Mouse (Mus musculus) embryonic facial prominence, embryonic 10.5 days (tissue): ENCODE data around the gene Ttc19. TPM values are rescaled to one million over a fixed set of nuclear protein-coding genes. Genes with fewer than 3 reads are reported as not detected.

ENCODE experiments used
- DNase-seq: peaks from one replicate; pipeline ENCODE4 v3.0.0-alpha.2; 2017; ENCODE audit warnings: low spot score
- H3K27ac ChIP-seq: fragments of 300-500 bp; sonication (generic); replicated peaks from 2 replicates; pipeline ENCODE4 v1.5.1; 2016; ENCODE audit warnings: mild to moderate bottlenecking
- H3K27me3 ChIP-seq: fragments of 300-500 bp; sonication (generic); replicated peaks from 2 replicates; pipeline ENCODE4 v1.6.1; 2016; ENCODE audit warnings: low read depth, mild to moderate bottlenecking; ENCODE audit not compliant: poor library complexity, severe bottlenecking
- H3K36me3 ChIP-seq: fragments of 300-500 bp; sonication (generic); replicated peaks from 2 replicates; pipeline ENCODE4 v1.6.1; 2016; ENCODE audit warnings: mild to moderate bottlenecking, moderate library complexity
- H3K4me1 ChIP-seq: fragments of 300-500 bp; sonication (generic); 2 replicates; pipeline ENCODE4 v1.6.1; 2016
- H3K4me3 ChIP-seq: fragments of 300-500 bp; sonication (generic); 2 replicates; pipeline ENCODE4 v1.5.1; 2016; ENCODE audit warnings: mild to moderate bottlenecking, moderate library complexity
- H3K9me3 ChIP-seq: fragments of 300-500 bp; sonication (generic); 2 replicates; pipeline ENCODE4 v1.6.1; 2016; ENCODE audit warnings: mild to moderate bottlenecking
- WGBS: fragments of 180-500 bp; shearing (Covaris S2); methylation state at CpG from one replicate; pipeline ENCODE4 v1.1.7; 2016; 5-methylcytosine and 5-hydroxymethylcytosine counted together
- polyA plus RNA-seq: library from polyadenylated mRNA; unstranded; fragments of >200 nt; fragmentation: Nextera tagmentation; extraction: Ambion mirVana; gene quantifications from 2 replicates; pipeline ENCODE4 v1.2.1, GENCODE M21; 2016

Gene Ttc19
- polyA plus RNA-seq: 18.3 and 19.5 TPM in 2 replicates

DNA sequence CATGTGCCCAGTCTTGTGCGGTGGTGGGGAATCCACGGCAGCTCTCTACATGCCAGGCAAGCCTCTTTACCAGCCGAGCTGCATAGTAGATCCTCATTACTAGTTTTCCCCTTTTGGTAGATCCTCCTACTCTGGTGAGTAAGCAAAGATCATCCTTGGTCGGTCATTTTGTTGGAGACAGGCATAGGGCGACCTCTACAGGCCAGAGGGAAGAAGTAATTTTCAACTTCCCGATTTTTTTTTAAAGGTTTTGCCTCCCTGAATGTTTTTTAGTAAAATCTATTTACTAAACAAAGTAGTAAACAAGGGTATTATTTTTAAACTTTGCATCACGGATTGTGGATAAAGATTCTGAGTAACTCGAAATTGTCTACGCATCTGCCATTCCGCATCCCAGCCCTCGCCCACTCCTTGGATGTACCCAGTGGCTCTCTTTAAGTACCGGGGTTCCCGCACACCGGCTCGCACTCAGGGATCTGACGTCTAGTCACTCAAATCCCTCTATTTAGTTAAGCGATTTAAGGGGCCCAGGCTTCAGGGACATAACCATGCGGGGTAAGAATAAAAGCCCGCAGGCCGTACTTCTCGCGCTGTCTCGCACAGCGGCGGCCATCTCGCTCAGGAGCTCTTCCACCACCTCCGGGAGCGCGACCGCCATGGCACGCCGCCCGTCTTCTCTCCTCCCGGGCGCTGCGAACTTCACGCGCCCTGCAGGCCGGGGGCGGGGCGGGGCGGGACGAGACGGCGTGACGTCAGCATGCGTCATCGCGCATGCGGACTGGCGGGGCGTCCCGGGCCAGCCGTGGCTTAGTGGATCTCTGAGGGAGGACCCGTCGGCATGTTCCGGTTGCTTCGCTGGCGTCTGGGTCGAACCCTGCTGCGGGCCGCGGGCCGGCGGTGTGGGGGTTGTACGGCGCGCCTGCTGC lies at the start of gene Ttc19, which contains the start of gene Zswim7:
TSS of gene Ttc19 (plus strand) at position 799 of the 926 bp plus-strand sequence.
TSS of gene Zswim7 (minus strand) at position 701 of the 926 bp plus-strand sequence.
- Histone ChIP-seq H3K27me3 (no peaks in the 10 kb centered on the region), H3K36me3 (peaks cover 33% of the 10 kb centered on the region), H3K27ac (peak within 1 kb of the TSS; percentile 89), H3K4me1 (peaks cover 17% of the 10 kb centered on the region), H3K4me3 (peak within 1 kb of the TSS; percentile 90), H3K9me3 (no peaks in the 10 kb centered on the region)
- WGBS: under 1% methylated on average over 68 of the region's 68 CpGs
- peak; percentile 96 for DNase-seq

DNA sequence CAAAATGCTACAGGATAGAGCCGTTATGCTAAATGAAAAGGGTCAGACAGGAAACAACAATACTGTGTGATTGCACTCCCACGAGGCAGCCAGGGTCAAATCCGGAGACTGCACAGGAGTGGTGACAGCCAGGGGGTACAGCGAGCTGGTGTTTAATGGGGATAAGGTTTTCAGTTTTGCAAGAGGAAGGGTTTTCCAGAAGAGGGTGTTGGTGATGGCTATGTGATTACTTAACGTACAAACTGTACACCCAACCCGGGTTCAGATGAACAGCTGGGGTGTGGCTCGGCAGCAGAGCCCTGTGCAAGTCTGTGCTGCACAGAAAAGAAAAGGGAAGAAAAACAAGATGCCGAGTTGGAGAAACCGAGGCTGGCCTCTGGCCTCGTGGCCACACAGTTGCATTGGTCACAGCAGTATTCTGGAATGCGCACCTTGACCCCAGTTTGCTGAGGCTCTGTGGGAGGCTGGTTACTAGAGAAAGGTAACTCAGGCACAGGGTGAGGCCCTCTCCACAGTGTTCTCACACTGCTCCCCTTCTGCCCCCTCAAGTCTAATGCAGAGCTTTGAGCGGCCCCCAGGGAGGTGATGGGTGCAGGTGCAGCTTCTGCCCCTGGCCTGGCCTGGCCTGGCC lies 40.5 kb upstream of the Ttc19 start:
- no peak overlapping the region for H3K4me3 ChIP-seq
- H3K4me1 ChIP-seq: peaks cover 9% of the 10 kb centered on the region
- no peaks in the 10 kb centered on the region for H3K27me3 ChIP-seq
- 74% methylated on average over 12 of the region's 12 CpGs for WGBS
- DNase-seq: no peak
- H3K27ac ChIP-seq: no peak overlapping the region
- H3K9me3 ChIP-seq: peaks cover 6% of the 10 kb centered on the region; the same call in 1 of the 2 replicates
- no peaks in the 10 kb centered on the region for H3K36me3 ChIP-seq

DNA sequence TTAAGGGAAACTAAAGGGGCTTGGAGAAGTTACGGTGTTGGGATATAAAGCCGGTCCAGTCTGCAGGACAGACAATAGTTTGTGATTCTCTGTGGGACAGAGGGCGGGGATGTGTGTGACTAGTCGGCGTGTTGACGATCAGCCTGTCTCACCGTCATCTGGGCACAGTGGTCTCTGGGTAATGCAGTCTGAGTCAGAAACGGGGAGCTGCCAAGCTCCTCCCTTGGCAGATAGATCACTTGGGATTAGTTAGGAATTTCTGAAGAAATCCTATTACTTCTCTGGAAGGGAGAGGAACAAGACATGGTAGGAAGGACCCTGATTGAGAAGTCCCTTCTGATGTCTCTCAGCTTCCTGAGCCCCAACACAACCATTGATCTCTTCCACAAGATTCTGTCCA lies 37.4 kb upstream of the Ttc19 start:
- DNase-seq: no peak
- Histone ChIP-seq H3K4me1 (peaks cover 16% of the 10 kb centered on the region), H3K9me3 (peaks cover 8% of the 10 kb centered on the region; the same call in 1 of the 2 replicates), H3K36me3 (no peaks in the 10 kb centered on the region), H3K27me3 (peaks cover 7% of the 10 kb centered on the region), H3K27ac (no peak overlapping the region), H3K4me3 (no peak overlapping the region)
- WGBS: 91% methylated on average over 8 of the region's 8 CpGs

DNA sequence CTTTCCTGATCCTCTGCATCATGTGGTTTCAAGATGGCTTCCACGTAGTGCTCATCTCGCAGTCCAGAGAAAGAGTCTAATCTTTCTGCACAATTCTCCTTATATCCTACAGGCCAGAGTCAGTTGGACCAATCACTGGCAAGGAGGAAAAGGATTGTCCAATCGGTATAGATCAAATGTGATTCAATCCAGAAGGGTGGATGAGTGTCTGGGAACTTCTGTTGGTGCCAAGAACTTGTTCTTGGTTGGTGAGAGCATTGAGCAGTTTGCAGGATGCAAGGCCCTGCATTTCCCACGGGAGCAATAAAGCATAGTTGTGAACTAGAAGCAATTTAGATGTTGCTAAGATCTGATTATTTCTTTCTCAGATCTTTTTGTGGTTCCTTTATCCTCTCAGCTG lies 36.8 kb upstream of the Ttc19 start:
- Histone ChIP-seq H3K27me3 (peaks cover 13% of the 10 kb centered on the region), H3K27ac (no peak overlapping the region), H3K4me3 (no peak overlapping the region), H3K4me1 (peaks cover 22% of the 10 kb centered on the region), H3K9me3 (peaks cover 8% of the 10 kb centered on the region; the same call in 1 of the 2 replicates), H3K36me3 (no peaks in the 10 kb centered on the region)
- WGBS: 90% methylated on average over 4 of the region's 4 CpGs
- DNase-seq: no peak

DNA sequence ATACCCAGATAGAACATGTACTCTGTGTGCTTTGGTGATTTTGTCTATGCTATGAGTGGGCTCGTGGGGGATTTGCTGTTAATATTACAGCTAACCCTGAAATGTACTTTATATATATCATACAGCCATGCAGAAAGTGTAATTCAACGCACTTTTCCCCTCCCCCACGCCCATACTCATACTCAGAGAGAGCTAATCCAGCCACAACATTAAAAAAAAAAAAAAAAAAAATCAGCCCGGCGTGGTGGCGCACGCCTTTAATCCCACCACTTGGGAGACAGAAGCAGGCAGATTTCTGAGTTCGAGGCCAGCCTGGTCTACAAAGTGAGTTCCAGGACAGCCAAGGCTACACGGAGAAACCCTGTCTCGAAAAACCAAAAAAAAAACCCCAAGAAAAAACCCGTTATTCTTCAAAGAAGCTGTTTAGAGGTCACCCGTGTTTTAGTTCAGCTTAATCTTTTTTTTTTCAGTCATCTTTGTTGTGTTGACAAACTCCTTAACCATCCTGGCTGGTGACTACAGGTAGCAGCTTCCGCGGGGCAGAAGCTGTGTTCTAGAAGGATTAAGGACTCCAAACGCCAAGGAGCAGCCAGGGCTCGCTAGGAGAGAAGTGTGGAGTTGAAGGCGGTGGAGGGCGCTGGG lies 33.4 kb upstream of the Ttc19 start:
- Histone ChIP-seq H3K4me1 (peaks cover 46% of the 10 kb centered on the region), H3K9me3 (peaks cover 8% of the 10 kb centered on the region; the same call in 1 of the 2 replicates), H3K36me3 (no peaks in the 10 kb centered on the region), H3K27me3 (peaks cover 47% of the 10 kb centered on the region), H3K4me3 (peak overlapping the region; percentile 79), H3K27ac (peak overlapping the region; percentile 83)
- 39% methylated on average over 18 of the region's 18 CpGs for WGBS
- DNase-seq: no peak

DNA sequence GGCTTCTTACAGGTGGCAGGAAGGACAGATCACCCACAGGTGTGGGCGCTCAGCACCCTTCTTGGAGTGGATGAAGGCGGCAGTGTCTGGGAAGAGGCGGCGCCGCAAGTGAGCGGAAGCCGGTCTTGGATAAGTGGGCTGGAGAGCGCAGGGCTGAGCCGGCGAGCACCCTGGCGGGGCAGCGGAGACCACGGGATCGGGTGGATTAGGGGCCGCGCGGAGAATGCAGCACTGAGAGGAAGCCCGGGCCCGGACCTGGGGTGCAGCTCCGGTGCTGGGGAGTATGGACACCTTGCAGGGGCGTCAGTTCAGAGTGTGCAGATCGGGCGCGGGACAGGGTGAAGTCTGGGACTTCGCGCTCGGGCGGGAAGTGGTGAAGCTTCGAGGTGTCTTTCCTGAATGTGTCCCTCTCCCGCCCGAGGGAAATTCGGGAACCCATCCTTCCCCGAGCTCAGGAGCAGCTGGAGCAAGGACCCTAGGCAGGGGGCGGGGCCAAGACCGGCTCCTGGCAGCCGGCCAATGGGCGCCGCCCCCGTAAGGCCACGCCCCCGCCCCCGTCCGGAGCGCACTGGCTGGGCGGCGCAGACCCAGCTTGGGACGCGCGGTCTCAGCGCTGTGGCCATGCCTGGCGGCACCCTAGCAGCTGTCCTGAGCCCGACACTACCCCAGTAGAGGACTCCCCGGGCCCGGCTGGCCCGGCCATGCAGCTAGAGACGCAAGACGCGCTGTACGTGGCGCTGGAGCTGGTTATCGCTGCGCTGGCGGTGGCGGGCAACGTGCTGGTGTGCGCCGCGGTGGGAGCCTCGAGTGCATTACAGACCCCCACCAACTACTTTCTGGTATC lies 32.6 kb upstream of the Ttc19 start, which contains the start of gene Adora2b:
TSS of gene Adora2b (plus strand) at position 584 of the 844 bp plus-strand sequence.
- H3K27me3 ChIP-seq: peaks cover 48% of the 10 kb centered on the region
- WGBS: under 1% methylated on average over 69 of the region's 69 CpGs

DNA sequence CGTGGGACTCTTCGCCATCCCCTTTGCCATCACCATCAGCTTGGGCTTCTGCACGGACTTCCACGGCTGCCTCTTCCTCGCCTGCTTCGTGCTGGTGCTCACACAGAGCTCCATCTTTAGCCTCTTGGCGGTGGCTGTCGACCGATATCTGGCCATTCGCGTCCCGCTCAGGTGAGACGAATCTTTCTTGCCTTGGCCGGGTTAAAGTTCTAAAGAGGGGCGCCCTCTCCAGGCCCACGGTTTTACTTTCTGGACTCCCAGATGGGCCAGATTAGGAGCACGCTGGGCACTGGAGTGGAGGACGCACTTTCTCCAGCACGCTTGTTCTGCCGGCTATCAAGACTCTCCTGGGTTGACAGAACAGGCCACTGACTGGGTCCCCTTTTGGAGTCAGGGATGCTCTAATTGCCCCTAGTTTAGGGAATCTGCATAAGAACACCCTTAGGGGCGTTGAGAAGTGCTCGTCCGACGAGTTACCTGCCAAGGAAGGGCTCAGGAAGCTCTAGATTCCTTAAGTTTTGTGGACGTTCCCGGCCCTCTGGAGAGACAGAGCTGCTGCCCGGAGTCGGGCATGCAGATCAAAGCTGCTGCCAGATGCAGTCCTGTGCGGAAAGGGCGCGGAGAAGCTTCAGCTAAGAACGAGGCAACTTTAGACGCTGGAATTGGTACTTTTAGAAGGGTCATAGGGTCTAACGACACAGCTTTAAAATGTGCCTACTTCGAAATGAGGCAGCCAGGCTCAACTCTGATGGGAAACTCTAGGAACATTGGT lies 31.8 kb upstream of the Ttc19 start:
- WGBS: 2% methylated on average over 35 of the region's 35 CpGs
- no peaks in the 10 kb centered on the region for H3K36me3 ChIP-seq
- peak overlapping the region; percentile 83 for H3K27ac ChIP-seq
- H3K4me1 ChIP-seq: peaks cover 54% of the 10 kb centered on the region
- peaks cover 48% of the 10 kb centered on the region for H3K27me3 ChIP-seq
- H3K9me3 ChIP-seq: peaks cover 8% of the 10 kb centered on the region; the same call in 1 of the 2 replicates
- peak overlapping the region; percentile 79 for H3K4me3 ChIP-seq
- peak; percentile 42 for DNase-seq

More for the DNA sequence above, 32.6 kb upstream of the Ttc19 start, which contains the start of gene Adora2b:
- Histone ChIP-seq H3K4me3 (peak within 1 kb of the TSS; percentile 79), H3K27ac (peak within 1 kb of the TSS; percentile 83), H3K4me1 (peaks cover 52% of the 10 kb centered on the region), H3K36me3 (no peaks in the 10 kb centered on the region), H3K9me3 (peaks cover 8% of the 10 kb centered on the region; the same call in 1 of the 2 replicates)
- DNase-seq: peak; percentile 94

DNA sequence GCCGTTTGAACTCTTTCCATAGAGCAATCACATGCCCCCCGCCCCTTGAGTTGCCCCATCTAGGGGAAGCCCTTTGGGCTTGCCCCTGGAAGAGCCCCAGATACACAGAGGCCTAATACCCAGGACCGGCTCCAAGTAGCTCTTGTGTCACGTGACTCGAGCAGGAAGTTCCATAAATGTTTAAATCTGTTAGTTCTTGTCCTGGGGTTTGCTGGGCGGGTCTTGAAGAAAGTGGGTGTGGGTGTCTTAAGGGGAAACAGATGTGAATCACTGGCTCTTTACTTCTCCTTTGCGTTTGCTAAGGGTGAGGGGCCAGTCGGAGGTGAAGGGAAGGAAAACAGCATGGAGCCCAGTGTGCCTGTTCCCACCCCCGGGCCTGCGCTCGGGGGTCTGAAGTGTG lies 30.2 kb upstream of the Ttc19 start:
- Histone ChIP-seq H3K4me1 (peaks cover 54% of the 10 kb centered on the region), H3K9me3 (no peaks in the 10 kb centered on the region; the same call in 1 of the 2 replicates), H3K27me3 (peaks cover 48% of the 10 kb centered on the region), H3K27ac (peak overlapping the region; percentile 84), H3K4me3 (peak overlapping the region; percentile 42), H3K36me3 (no peaks in the 10 kb centered on the region)
- 40% methylated on average over 11 of the region's 11 CpGs for WGBS
- peak; percentile 73 for DNase-seq

DNA sequence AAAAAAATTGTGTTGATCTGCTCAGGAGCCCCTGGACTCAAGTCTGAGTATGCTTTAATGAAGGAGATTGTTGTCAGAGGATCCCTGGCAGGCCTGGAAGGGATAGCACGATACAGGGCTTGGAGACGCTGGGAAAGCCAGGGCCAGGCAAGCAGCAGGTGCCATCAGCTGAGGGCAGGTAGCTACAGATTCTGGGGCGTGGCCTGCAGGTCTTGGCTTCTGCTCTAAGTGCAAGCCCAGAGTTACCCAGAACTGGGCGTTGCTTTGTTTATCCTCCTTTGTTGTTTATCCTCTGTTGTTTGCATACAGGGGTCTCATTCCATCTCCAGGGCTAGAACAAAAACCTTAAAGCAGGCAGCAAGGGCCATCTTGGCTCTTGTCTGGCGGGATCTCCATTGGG lies 27.9 kb upstream of the Ttc19 start:
- no peaks in the 10 kb centered on the region for H3K36me3 ChIP-seq
- H3K27ac ChIP-seq: peak overlapping the region; percentile 36; the same call in 1 of the 2 replicates
- peaks cover 63% of the 10 kb centered on the region for H3K4me1 ChIP-seq
- peaks cover 41% of the 10 kb centered on the region for H3K27me3 ChIP-seq
- DNase-seq: no peak
- H3K4me3 ChIP-seq: no peak overlapping the region
- H3K9me3 ChIP-seq: no peaks in the 10 kb centered on the region
- 89% methylated on average over 5 of the region's 5 CpGs for WGBS

DNA sequence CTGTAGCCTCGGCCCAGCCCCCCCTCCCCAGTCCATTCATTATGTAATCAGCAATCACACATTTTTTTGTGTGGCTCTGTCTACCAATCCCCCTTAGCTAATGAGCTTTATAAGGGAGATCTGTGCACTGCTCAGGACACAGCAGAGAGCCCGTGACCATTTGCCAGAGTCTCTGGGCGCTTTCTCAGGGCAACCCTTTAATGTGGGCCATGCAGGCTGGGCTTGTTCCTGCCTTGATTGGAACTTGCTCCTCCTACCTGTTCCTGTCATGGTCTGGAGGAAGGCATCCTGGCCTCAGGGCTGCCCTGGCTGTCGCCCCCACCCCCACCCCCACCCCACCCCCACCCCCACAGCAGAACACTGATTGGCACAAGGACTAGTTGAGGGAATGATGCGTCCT lies 22.1 kb upstream of the Ttc19 start:
- no peaks in the 10 kb centered on the region for H3K9me3 ChIP-seq
- no peaks in the 10 kb centered on the region for H3K36me3 ChIP-seq
- no peak for DNase-seq
- H3K4me1 ChIP-seq: peaks cover 44% of the 10 kb centered on the region
- 47% methylated on average over 5 of the region's 5 CpGs for WGBS
- peak overlapping the region; percentile 70 for H3K27ac ChIP-seq
- H3K27me3 ChIP-seq: no peaks in the 10 kb centered on the region
- H3K4me3 ChIP-seq: no peak overlapping the region

DNA sequence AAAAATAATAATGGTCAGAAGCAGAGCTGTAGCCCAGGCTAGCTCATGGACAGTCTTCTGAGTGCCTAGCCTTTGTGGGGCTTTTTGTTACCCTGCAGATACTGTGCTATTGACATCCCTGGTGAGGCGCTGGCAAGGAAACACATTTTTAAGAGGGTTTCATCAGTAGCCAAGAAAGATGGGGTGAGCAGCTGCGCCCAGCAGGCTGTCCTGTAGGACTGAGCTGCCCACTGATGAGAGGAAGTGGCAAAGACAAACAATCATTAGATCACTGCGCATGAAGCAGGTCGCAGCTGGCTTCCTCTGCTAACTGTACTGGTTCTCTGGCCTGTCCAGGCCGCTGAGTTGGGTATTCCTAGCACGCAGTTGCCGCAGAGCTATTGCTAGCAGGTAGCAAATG lies 17.7 kb upstream of the Ttc19 start:
- peaks cover 7% of the 10 kb centered on the region for H3K36me3 ChIP-seq
- DNase-seq: no peak
- no peaks in the 10 kb centered on the region for H3K27me3 ChIP-seq
- H3K4me3 ChIP-seq: no peak overlapping the region
- H3K27ac ChIP-seq: no peak overlapping the region
- peaks cover 53% of the 10 kb centered on the region for H3K4me1 ChIP-seq
- WGBS: 86% methylated on average over 7 of the region's 7 CpGs
- no peaks in the 10 kb centered on the region for H3K9me3 ChIP-seq
